Mouse (Mus musculus): Measurements from ENCODE around the gene Sfxn1. TPM values are rescaled to one million over a fixed set of nuclear protein-coding genes. Genes with fewer than 3 reads are reported as not detected.

Sfxn1 gene
- total and polyA plus RNA-seq, 2 experiments from 2014 or later = 8.8 to 13.6 TPM

DNA sequence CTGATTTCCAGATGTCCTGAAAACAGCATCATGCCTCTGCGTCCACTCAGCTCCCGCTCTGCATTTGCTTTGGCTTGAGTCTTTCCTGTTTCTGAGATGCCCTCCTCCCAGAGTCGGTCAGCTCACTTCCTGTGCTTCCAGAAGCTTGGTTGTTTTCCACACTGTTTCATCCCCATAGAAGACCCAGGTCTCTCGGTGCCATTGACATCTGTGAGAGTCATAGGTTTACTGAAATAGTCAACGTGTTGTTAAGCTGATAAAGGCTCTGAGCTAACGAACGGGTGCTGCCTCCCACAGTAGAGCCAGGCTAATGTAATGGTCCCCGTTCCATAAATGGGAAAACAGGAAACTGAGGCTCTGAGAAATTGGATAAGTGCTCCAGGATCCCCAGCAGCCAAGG, 24.1 kb downstream of the Sfxn1 start:
- no peak overlapping the region for H3K27ac ChIP-seq (ENCODE audit: low read depth)
- H3K4me3 ChIP-seq (ENCODE audit: low read depth, low read length) = no peak overlapping the region
- H3K4me2 ChIP-seq (ENCODE audit: low read depth, low read length) = no peak overlapping the region
- TF ChIP-seq CTCF (IDR thresholded peaks at IDR 0.05; ENCODE audit: low read depth) = no peak
- TF ChIP-seq EP300 (IDR thresholded peaks at IDR 0.05; ENCODE audit: low read depth) = no peak
- ATAC-seq (ENCODE audit: insufficient read depth, low read depth) = no peak
- 57% methylated on average over 8 of the region's 8 CpGs for WGBS
- no peak overlapping the region for H3K9ac ChIP-seq (replicated peaks; ENCODE audit: low read depth, low read length)
- no peak for DNase-seq (ENCODE audit: low spot score)
- H3K27me3 ChIP-seq (ENCODE audit: control insufficient read depth, insufficient read depth, low read length) = no peaks in the 10 kb centered on the region
- peaks cover 44% of the 10 kb centered on the region for H3K36me3 ChIP-seq (replicated peaks; ENCODE audit: control insufficient read depth, insufficient read depth, low read length)
- H3K4me1 ChIP-seq (ENCODE audit: control insufficient read depth, insufficient read depth) = 0 out of 2 replicates have a peak, but pooled peaks cover 3% of the 10 kb centered on the region
- H3K9me3 ChIP-seq (replicated peaks; ENCODE audit: control insufficient read depth, low read length) = no peaks in the 10 kb centered on the region

DNA sequence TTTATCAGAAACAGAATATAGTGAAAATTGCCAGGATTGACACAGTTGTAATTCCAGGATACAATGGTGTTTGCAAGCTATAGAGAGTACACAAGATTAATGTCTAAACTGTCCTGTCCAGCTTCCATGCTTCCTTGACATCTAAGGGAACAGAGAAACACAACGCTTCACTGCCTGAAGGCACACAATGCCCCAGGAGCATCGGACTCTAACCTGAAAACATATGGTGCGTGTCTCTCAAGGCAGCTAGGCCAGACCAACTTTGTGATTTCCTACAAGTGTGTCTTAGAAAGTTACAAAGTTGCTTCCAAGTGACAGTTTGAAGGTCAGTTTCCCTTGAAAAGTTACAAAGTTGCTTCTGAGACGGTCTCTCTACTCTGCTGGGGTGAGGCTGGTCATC, 25.6 kb downstream of the Sfxn1 start:
- 89% methylated on average over 4 of the region's 4 CpGs for WGBS
- no peak overlapping the region for H3K4me3 ChIP-seq (ENCODE audit: low read depth, low read length)
- H3K4me2 ChIP-seq (ENCODE audit: low read depth, low read length) = no peak overlapping the region
- TF ChIP-seq CTCF (IDR thresholded peaks at IDR 0.05; ENCODE audit: low read depth) = no peak
- no peak for TF ChIP-seq EP300 (IDR thresholded peaks at IDR 0.05; ENCODE audit: low read depth)
- peaks cover 37% of the 10 kb centered on the region for H3K36me3 ChIP-seq (replicated peaks; ENCODE audit: control insufficient read depth, insufficient read depth, low read length)
- DNase-seq (ENCODE audit: low spot score) (no peak), ATAC-seq (ENCODE audit: insufficient read depth, low read depth) (no peak)
- H3K9ac ChIP-seq (replicated peaks; ENCODE audit: low read depth, low read length) = no peak overlapping the region
- 0 out of 2 replicates have a peak, but pooled peaks cover 13% of the 10 kb centered on the region for H3K4me1 ChIP-seq (ENCODE audit: control insufficient read depth, insufficient read depth)
- no peaks in the 10 kb centered on the region for H3K27me3 ChIP-seq (ENCODE audit: control insufficient read depth, insufficient read depth, low read length)
- H3K9me3 ChIP-seq (replicated peaks; ENCODE audit: control insufficient read depth, low read length) = no peaks in the 10 kb centered on the region
- no peak overlapping the region for H3K27ac ChIP-seq (ENCODE audit: low read depth)

GRCm38 (mm10) chr13:54097797-54098196, 26.1 kb downstream of the Sfxn1 start:
- H3K4me2 ChIP-seq (ENCODE audit: low read depth, low read length) = no peak overlapping the region
- H3K36me3 ChIP-seq (replicated peaks; ENCODE audit: control insufficient read depth, insufficient read depth, low read length) = peaks cover 32% of the 10 kb centered on the region
- no peak for DNase-seq (ENCODE audit: low spot score)
- no peak for TF ChIP-seq EP300 (IDR thresholded peaks at IDR 0.05; ENCODE audit: low read depth)
- ATAC-seq (ENCODE audit: insufficient read depth, low read depth) = no peak
- 92% methylated on average over 6 of the region's 6 CpGs for WGBS
- H3K27ac ChIP-seq (ENCODE audit: low read depth) = no peak overlapping the region
- no peak overlapping the region for H3K9ac ChIP-seq (replicated peaks; ENCODE audit: low read depth, low read length)
- H3K27me3 ChIP-seq (ENCODE audit: control insufficient read depth, insufficient read depth, low read length) = no peaks in the 10 kb centered on the region
- 0 out of 2 replicates have a peak, but pooled peaks cover 13% of the 10 kb centered on the region for H3K4me1 ChIP-seq (ENCODE audit: control insufficient read depth, insufficient read depth)
- H3K4me3 ChIP-seq (ENCODE audit: low read depth, low read length) = no peak overlapping the region
- no peaks in the 10 kb centered on the region for H3K9me3 ChIP-seq (replicated peaks; ENCODE audit: control insufficient read depth, low read length)

DNA sequence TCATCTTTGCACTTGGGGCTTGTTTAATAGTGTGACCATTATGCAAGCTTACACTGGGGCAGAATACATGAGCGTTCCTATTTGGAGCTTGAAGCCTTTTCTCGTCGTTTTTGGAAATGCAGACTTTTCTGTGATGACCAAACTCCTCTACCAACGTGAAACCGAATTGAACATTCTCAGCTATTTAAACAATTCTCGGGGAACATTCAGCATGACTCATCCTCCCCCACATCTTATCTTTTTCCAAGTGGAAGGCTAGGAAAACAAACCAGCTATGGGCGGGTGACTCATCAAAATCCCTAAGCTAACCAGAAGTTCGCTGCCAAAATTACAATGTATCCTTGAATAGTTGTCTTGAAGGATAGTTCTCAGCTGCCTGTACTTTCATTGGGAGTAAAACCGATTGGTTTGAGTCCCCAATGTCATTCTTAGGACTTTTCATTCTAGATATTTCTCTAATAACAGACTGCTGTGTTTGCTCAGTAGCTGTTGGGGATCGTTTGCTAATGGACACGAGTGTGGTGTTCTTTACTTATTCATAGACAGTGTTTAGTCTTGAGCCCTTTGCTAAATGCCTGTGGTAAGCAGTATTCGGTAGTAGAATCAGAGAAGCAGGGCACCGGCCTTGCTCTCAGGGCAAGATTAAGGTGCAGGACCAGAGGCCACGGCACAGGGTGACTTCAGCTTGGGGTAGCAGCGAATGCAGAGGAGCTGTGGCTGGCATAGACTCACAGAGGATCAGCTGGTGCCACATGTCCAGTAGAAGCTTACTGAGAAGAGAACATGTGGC, 29.6 kb downstream of the Sfxn1 start:
- DNase-seq (ENCODE audit: low spot score) = peak; percentile 79
- Histone ChIP-seq H3K9me3 (replicated peaks; ENCODE audit: control insufficient read depth, low read length) (no peaks in the 10 kb centered on the region), H3K27ac (ENCODE audit: low read depth) (peak overlapping the region; percentile 50), H3K4me3 (ENCODE audit: low read depth, low read length) (no peak overlapping the region), H3K4me2 (ENCODE audit: low read depth, low read length) (no peak overlapping the region), H3K9ac (replicated peaks; ENCODE audit: low read depth, low read length) (no peak overlapping the region), H3K27me3 (ENCODE audit: control insufficient read depth, insufficient read depth, low read length) (no peaks in the 10 kb centered on the region), H3K4me1 (ENCODE audit: control insufficient read depth, insufficient read depth) (0 out of 2 replicates have a peak, but pooled peaks cover 13% of the 10 kb centered on the region), H3K36me3 (replicated peaks; ENCODE audit: control insufficient read depth, insufficient read depth, low read length) (peaks cover 33% of the 10 kb centered on the region)
- TF ChIP-seq CTCF (IDR thresholded peaks at IDR 0.05; ENCODE audit: low read depth) = no peak
- TF ChIP-seq EP300 (IDR thresholded peaks at IDR 0.05; ENCODE audit: low read depth) = no peak
- 53% methylated on average over 15 of the region's 15 CpGs for WGBS
- peak; percentile 54; the same call in 1 of the 2 replicates for ATAC-seq (ENCODE audit: insufficient read depth, low read depth)

- Histone ChIP-seq H3K4me3 (ENCODE audit: low read depth, low read length) (no peak overlapping the region), H3K9me3 (replicated peaks; ENCODE audit: control insufficient read depth, low read length) (no peaks in the 10 kb centered on the region), H3K9ac (replicated peaks; ENCODE audit: low read depth, low read length) (no peak overlapping the region), H3K27me3 (ENCODE audit: control insufficient read depth, insufficient read depth, low read length) (no peaks in the 10 kb centered on the region), H3K4me2 (ENCODE audit: low read depth, low read length) (no peak overlapping the region), H3K27ac (ENCODE audit: low read depth) (no peak overlapping the region), H3K4me1 (ENCODE audit: control insufficient read depth, insufficient read depth) (0 out of 2 replicates have a peak, but pooled peaks cover 13% of the 10 kb centered on the region), H3K36me3 (replicated peaks; ENCODE audit: control insufficient read depth, insufficient read depth, low read length) (peaks cover 32% of the 10 kb centered on the region)
- no peak for DNase-seq (ENCODE audit: low spot score)
- WGBS = 91% methylated on average over 3 of the region's 3 CpGs
- TF ChIP-seq CTCF (IDR thresholded peaks at IDR 0.05; ENCODE audit: low read depth) (no peak), EP300 (IDR thresholded peaks at IDR 0.05; ENCODE audit: low read depth) (no peak)
- ATAC-seq (ENCODE audit: insufficient read depth, low read depth) = no peak
These were observed 30.4 kb downstream of the Sfxn1 start for GRCm38 (mm10) chr13:54102061-54102460.
